Mouse (Mus musculus): ENCODE data around the gene Kif21b.

DNA sequence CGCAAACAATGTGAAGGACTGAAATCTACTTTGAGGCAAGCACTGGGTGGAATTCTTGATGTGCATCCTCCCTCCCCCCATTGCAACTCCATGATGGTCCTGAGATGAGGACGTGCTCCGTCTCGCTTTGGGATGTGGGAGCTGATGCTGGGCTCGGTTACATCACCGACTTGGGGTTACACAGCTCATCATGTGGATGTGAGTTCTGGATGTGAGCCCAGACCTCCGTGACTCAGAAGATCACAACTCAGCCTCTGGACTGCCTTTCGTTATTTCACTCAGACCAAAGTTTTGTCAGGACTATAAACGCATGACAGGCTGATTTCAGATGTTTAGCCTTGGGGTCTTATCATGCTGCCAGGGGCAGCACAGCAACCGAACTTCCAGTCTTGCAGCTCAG is 4.3 kb upstream of the Kif21b start:
- no peak for TF ChIP-seq CTCF (IDR thresholded peaks at IDR 0.05; ENCODE audit: borderline replicate concordance, insufficient read depth, low read depth, low read length)
- TF ChIP-seq POLR2A (IDR thresholded peaks at IDR 0.05; ENCODE audit: borderline replicate concordance, insufficient read depth, low read length) = no peak
